In the genomic region with DNA sequence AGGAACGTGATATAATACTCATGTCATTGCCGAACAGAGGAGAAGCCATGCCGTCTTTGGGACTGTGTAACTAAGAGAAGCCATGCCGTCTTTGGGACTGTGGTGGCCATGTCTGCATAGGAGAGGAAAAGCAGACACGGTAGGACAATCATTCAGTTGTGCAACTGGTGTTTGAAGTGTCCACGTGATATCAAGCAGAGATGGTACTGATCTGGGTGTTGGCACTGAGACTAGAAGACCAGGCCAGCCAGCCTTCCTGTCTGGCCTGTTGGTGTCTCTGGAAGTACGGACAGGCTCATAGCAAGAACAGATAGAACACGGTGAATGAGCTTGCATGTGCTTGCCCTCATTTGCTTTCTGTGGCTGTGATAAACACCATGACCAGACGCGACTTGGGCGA, we compare ENCODE assay signal across 21 mouse cellular contexts.
A peak's percentile ranks its signal among the peaks of the same experiment; 100 is the strongest.
DNase-seq lines count a peak whose midpoint lies in the region; ATAC-seq lines count a peak whose summit lies in the region.
"Had no signal": no experiment of that assay in that cellular context is flagged by ENCODE, and none has a peak within 500 bp of the region (broad histone marks: within the 10 kb centered on the region; RNA-seq: fewer than 3 reads in every experiment).

No protein-coding gene starts in this region.

- peak; percentile 1 for DNase-seq in heart, postnatal 4 days
- DNase-seq in midbrain, embryonic 11.5 days (ENCODE audit: low spot score, missing footprints), result peak; percentile 14
- peak; percentile 69 for DNase-seq in gonadal fat pad, adult 2 months (ENCODE audit: low read depth)
- no peak for DNase-seq in adrenal gland, adult 2 months
- DNase-seq: adrenal gland, adult 8-10 months; adrenal gland, postnatal 14 days; adrenal gland, postnatal 36 days; cerebellum, adult 11-12 months; cerebellum, adult 2 months; cerebellum, adult 9-10 months; cerebellum, postnatal 10 days; cerebellum, postnatal 25 days; embryo, embryonic 11 days; forebrain, postnatal 0 days had no signal

- ATAC-seq in heart, embryonic 12.5 days (ENCODE audit: insufficient number of reproducible peaks, low FRiP score), result no peak
- no peak for ATAC-seq in midbrain, embryonic 11.5 days (ENCODE audit: low FRiP score)
- ATAC-seq in midbrain, embryonic 13.5 days, result no peak
- ATAC-seq: forebrain, embryonic 13.5 days; forebrain, embryonic 15.5 days; forebrain, postnatal 0 days had no signal

- no peak overlapping the region for H3K4me3 ChIP-seq in heart, embryonic 12.5 days
- no peak overlapping the region for H3K4me3 ChIP-seq in midbrain, embryonic 11.5 days (ENCODE audit: low read depth, low read length)
- H3K4me3 ChIP-seq in midbrain, embryonic 13.5 days (replicated peaks), result no peak overlapping the region
- H3K4me3 ChIP-seq: embryonic facial prominence, embryonic 13.5 days; embryonic facial prominence, embryonic 15.5 days; erythroblast, embryonic 14.5 days; forebrain, embryonic 13.5 days; forebrain, embryonic 15.5 days had no signal

- no peaks in the 10 kb centered on the region for H3K9me3 ChIP-seq in heart, embryonic 12.5 days (replicated peaks)
- no peaks in the 10 kb centered on the region for H3K9me3 ChIP-seq in midbrain, embryonic 11.5 days (ENCODE audit: control insufficient read depth, low read length)
- no peaks in the 10 kb centered on the region for H3K9me3 ChIP-seq in midbrain, embryonic 13.5 days
- H3K9me3 ChIP-seq: embryonic facial prominence, embryonic 13.5 days; embryonic facial prominence, embryonic 15.5 days; forebrain, embryonic 13.5 days; forebrain, embryonic 15.5 days had no signal

- H3K27me3 ChIP-seq in heart, embryonic 12.5 days (replicated peaks), result no peaks in the 10 kb centered on the region
- H3K27me3 ChIP-seq in midbrain, embryonic 11.5 days (ENCODE audit: control insufficient read depth, insufficient read depth, low read length), result no peaks in the 10 kb centered on the region
- no peaks in the 10 kb centered on the region for H3K27me3 ChIP-seq in midbrain, embryonic 13.5 days
- H3K27me3 ChIP-seq: embryonic facial prominence, embryonic 13.5 days; embryonic facial prominence, embryonic 15.5 days; forebrain, embryonic 13.5 days; forebrain, embryonic 15.5 days had no signal

- H3K4me2 ChIP-seq in heart, embryonic 12.5 days, result no peak overlapping the region
- H3K4me2 ChIP-seq in midbrain, embryonic 11.5 days, result no peak overlapping the region
- no peak overlapping the region for H3K4me2 ChIP-seq in midbrain, embryonic 13.5 days (replicated peaks)
- H3K4me2 ChIP-seq: embryonic facial prominence, embryonic 13.5 days; embryonic facial prominence, embryonic 15.5 days; forebrain, embryonic 13.5 days; forebrain, embryonic 15.5 days had no signal

- no peaks in the 10 kb centered on the region for H3K4me1 ChIP-seq in heart, embryonic 12.5 days (replicated peaks)
- H3K4me1 ChIP-seq in midbrain, embryonic 11.5 days (ENCODE audit: control insufficient read depth, insufficient read depth, low read length), result no peaks in the 10 kb centered on the region
- no peaks in the 10 kb centered on the region for H3K4me1 ChIP-seq in midbrain, embryonic 13.5 days (replicated peaks)
- H3K4me1 ChIP-seq: forebrain, embryonic 13.5 days had no signal

- 71% methylated on average over 11 of the region's 11 CpGs for WGBS in heart, embryonic 12.5 days
- WGBS in midbrain, embryonic 11.5 days, result 91% methylated on average over 11 of the region's 11 CpGs
- WGBS in midbrain, embryonic 13.5 days, result 95% methylated on average over 11 of the region's 11 CpGs

- H3K36me3 ChIP-seq in heart, embryonic 12.5 days, result no peaks in the 10 kb centered on the region
- H3K36me3 ChIP-seq in midbrain, embryonic 11.5 days (ENCODE audit: control insufficient read depth, insufficient read depth, low read length), result no peaks in the 10 kb centered on the region
- no peaks in the 10 kb centered on the region for H3K36me3 ChIP-seq in midbrain, embryonic 13.5 days
- H3K36me3 ChIP-seq: embryonic facial prominence, embryonic 13.5 days; embryonic facial prominence, embryonic 15.5 days; forebrain, embryonic 15.5 days had no signal

- no peak overlapping the region for H3K27ac ChIP-seq in heart, embryonic 12.5 days (ENCODE audit: poor library complexity, severe bottlenecking)
- no peak overlapping the region for H3K27ac ChIP-seq in midbrain, embryonic 11.5 days (ENCODE audit: low read depth, low read length)
- no peak overlapping the region for H3K27ac ChIP-seq in midbrain, embryonic 13.5 days
- H3K27ac ChIP-seq: embryonic facial prominence, embryonic 13.5 days; embryonic facial prominence, embryonic 15.5 days; forebrain, embryonic 13.5 days; forebrain, embryonic 15.5 days had no signal

- no peak overlapping the region for H3K9ac ChIP-seq in heart, embryonic 12.5 days
- no peak overlapping the region for H3K9ac ChIP-seq in midbrain, embryonic 11.5 days (ENCODE audit: low read length)
- H3K9ac ChIP-seq in midbrain, embryonic 13.5 days (replicated peaks), result no peak overlapping the region
- H3K9ac ChIP-seq: embryonic facial prominence, embryonic 13.5 days; embryonic facial prominence, embryonic 15.5 days; forebrain, embryonic 13.5 days; forebrain, embryonic 15.5 days; forebrain, postnatal 0 days had no signal
